Comparison of ENCODE assay signal across 12 mouse cellular contexts in genomic region chr2:167213076-167213475, GRCm38 (mm10). TPM values are rescaled to one million over a fixed set of nuclear protein-coding genes. Genes with fewer than 3 reads are reported as not detected.
DNase-seq lines count a peak whose midpoint lies in the region; ATAC-seq lines count a peak whose summit lies in the region.
"Had no signal": no experiment of that assay in that cellular context is flagged by ENCODE, and none has a peak within 500 bp of the region (broad histone marks: within the 10 kb centered on the region; RNA-seq: fewer than 3 reads in every experiment).

No protein-coding gene starts in this region.

- ATAC-seq in CD4-positive, CD25-positive, alpha-beta regulatory T cell, adult 4 months = no peak
- ATAC-seq: forebrain, embryonic 13.5 days had no signal

- DNase-seq in CD4-positive, CD25-positive, alpha-beta regulatory T cell, adult 2 months (ENCODE audit: low read depth, low spot score) = peak; percentile 44
- peak; percentile 70 for DNase-seq in heart, postnatal 4 days
- no peak for DNase-seq in heart, adult 18-20 months
- peak; percentile 40 for DNase-seq in right cerebral cortex, postnatal 4 days
- DNase-seq in right cerebral cortex, adult 2 months (ENCODE audit: low spot score in 2 of 2) = no peak
- peak; percentile 48 for DNase-seq in splenic B cell, adult 2 months (ENCODE audit: low read depth, low spot score)
- DNase-seq in left cerebral cortex, adult 18-20 months (ENCODE audit: low spot score in 2 of 2) = no peak
- DNase-seq: cerebellum, adult 9-11 months had no signal

- H3K27me3 ChIP-seq in splenic B cell, adult 2 months (ENCODE audit: control insufficient read depth, insufficient read depth, low read length, poor library complexity, severe bottlenecking) = no peaks in the 10 kb centered on the region
- H3K27me3 ChIP-seq: forebrain, embryonic 13.5 days; limb, embryonic 12.5 days had no signal

- H3K36me3 ChIP-seq in splenic B cell, adult 2 months (ENCODE audit: control insufficient read depth, insufficient read depth, low read length, poor library complexity, severe bottlenecking) = no peaks in the 10 kb centered on the region

RNA-seq across cellular contexts. Expression of gene Kcnb1, which starts 23.1 kb away (rescaled TPM):
- under 1 TPM; 0.22 to 0.92 TPM for polyA plus RNA-seq in CD4-positive, CD25-positive, alpha-beta regulatory T cell, adult 4 months (2017; shearing (Covaris generic))
- total RNA-seq in heart, postnatal 4 days (2021) = 10 to 100 TPM; 22.5 to 26.9 TPM
- total RNA-seq in heart, adult 18-20 months (2021) = 10 to 100 TPM; 32.8 to 36.1 TPM
- 100 to 1,000 TPM; 197 to 205 TPM for total RNA-seq in left cerebral cortex, adult 18-20 months (2021)

RNA-seq across cellular contexts. Expression of gene Ptgis, which starts 27.3 kb away (rescaled TPM):
- under 1 TPM in 1 of 2 experiments, not detected in 1; 0.16 TPM for polyA plus RNA-seq in CD4-positive, CD25-positive, alpha-beta regulatory T cell, adult 4 months (2017; shearing (Covaris generic))
- total RNA-seq in heart, postnatal 4 days (2021) = 10 to 100 TPM; 36.7 to 40.9 TPM
- 10 to 100 TPM; 11.2 to 13.0 TPM for total RNA-seq in heart, adult 18-20 months (2021)
- total RNA-seq in left cerebral cortex, adult 18-20 months (2021) = 1 to 10 TPM; 1.5 to 2.4 TPM
- total RNA-seq: neutrophil, adult 5-6 weeks had no signal

Comparison
In these comparisons a context has a peak if more than half of its experiments do, and no peak if none do; other contexts are left out.
1. DNase-seq: peak in CD4-positive, CD25-positive, alpha-beta regulatory T cell, adult 2 months (single experiment), heart, postnatal 4 days (single experiment), right cerebral cortex, postnatal 4 days (single experiment) and splenic B cell, adult 2 months (single experiment); none in heart, adult 18-20 months (0 of 2), right cerebral cortex, adult 2 months (0 of 2) and left cerebral cortex, adult 18-20 months (0 of 2).
2. RNA of gene Kcnb1, which starts 23.1 kb away (total RNA-seq): 197 to 205 TPM in left cerebral cortex, adult 18-20 months; 32.8 to 36.1 TPM in heart, adult 18-20 months and 22.5 to 26.9 TPM in heart, postnatal 4 days; every median in the first group is over 4 times any median in the second.